Mouse (Mus musculus) kidney, embryonic 14.5 days (tissue): ENCODE data around the gene Cux1. TPM values are rescaled to one million over a fixed set of nuclear protein-coding genes. Genes with fewer than 3 reads are reported as not detected.
A peak's percentile ranks its signal among the peaks of the same experiment; 100 is the strongest.

Experiments used
- ATAC-seq: fragments of 200-750 bp; cut with Nextera tagmentation; 2 replicates; pipeline ENCODE4 v1.8.0; 2017; ENCODE audit warnings: moderate number of reproducible peaks, mild to moderate bottlenecking, moderate TSS enrichment, moderate library complexity; ENCODE audit not compliant: low FRiP score, low TSS enrichment
- H3K27ac ChIP-seq: fragments of 300-500 bp; sonication (generic); 2 replicates; pipeline ENCODE4 v1.5.1; 2014; ENCODE audit warnings: low read depth, mild to moderate bottlenecking, low read length, moderate library complexity, mixed read lengths
- H3K27me3 ChIP-seq: fragments of 300-500 bp; sonication (generic); 2 replicates; pipeline ENCODE4 v1.6.1; 2014; ENCODE audit warnings: mild to moderate bottlenecking, low read length; ENCODE audit not compliant: control insufficient read depth, insufficient read depth
- H3K36me3 ChIP-seq: fragments of 300-500 bp; sonication (generic); 2 replicates; pipeline ENCODE4 v1.6.1; 2014; ENCODE audit warnings: low read length, mixed read lengths; ENCODE audit not compliant: control insufficient read depth, insufficient read depth
- H3K4me1 ChIP-seq: fragments of 300-500 bp; sonication (generic); 2 replicates; pipeline ENCODE4 v1.6.1; 2014; ENCODE audit warnings: low read length, mixed read lengths; ENCODE audit not compliant: control insufficient read depth, insufficient read depth
- H3K4me2 ChIP-seq: fragments of 300-500 bp; sonication (generic); replicated peaks from 2 replicates; pipeline ENCODE4 v1.6.1; 2014; ENCODE audit warnings: low read depth, mild to moderate bottlenecking, low read length
- H3K4me3 ChIP-seq: fragments of 300-500 bp; sonication (generic); 2 replicates; pipeline ENCODE4 v1.5.1; 2014; ENCODE audit warnings: mild to moderate bottlenecking, low read length
- H3K9ac ChIP-seq: fragments of 300-500 bp; sonication (generic); 2 replicates; pipeline ENCODE4 v1.6.1; 2014; ENCODE audit warnings: low read depth, mild to moderate bottlenecking, low read length, moderate library complexity
- H3K9me3 ChIP-seq: fragments of 300-500 bp; sonication (generic); 2 replicates; pipeline ENCODE4 v1.6.1; 2016; ENCODE audit warnings: low read length; ENCODE audit not compliant: control insufficient read depth
- WGBS: fragments of 180-500 bp; shearing (Covaris S2); extraction: QIAGEN DNeasy Blood & Tissue Kit; methylation state at CpG from one replicate; pipeline ENCODE4 v1.1.7; 2014; 5-methylcytosine and 5-hydroxymethylcytosine counted together
- polyA plus RNA-seq: library from polyadenylated mRNA; unstranded; fragments of >200 nt; fragmentation: Nextera tagmentation; extraction: Ambion mirVana; gene quantifications from 2 replicates; pipeline ENCODE4 v1.2.1, GENCODE M21; 2014

The Cux1 gene
- polyA plus RNA-seq, 1 experiment from 2014 or later = 105 TPM

DNA sequence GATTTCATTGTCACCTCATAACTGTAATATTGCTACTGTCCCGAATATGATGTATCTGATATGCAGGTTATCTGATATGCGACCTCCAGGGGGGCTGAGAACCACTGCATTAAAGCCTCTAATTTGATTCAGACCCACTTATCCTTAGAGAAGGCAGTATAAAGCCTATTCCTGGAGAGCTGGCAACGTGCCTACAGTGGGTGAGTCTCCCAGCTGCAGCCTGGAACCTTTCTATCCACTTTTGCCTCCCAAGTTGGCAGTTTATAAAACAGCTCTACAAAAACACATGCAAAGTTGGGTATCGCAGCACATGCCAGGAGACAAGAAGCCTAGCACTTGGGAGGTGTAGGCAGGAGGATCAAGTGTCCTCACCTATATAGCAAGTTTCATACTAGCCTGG lies 303.9 kb downstream of the Cux1 start:
- no peak for ATAC-seq
- Histone ChIP-seq H3K27ac (no peak overlapping the region), H3K9ac (no peak overlapping the region), H3K4me3 (no peak overlapping the region), H3K36me3 (no peaks in the 10 kb centered on the region), H3K27me3 (no peaks in the 10 kb centered on the region), H3K4me2 (no peak overlapping the region), H3K9me3 (no peaks in the 10 kb centered on the region), H3K4me1 (no peaks in the 10 kb centered on the region)
- WGBS = 90% methylated on average over 4 of the region's 4 CpGs

DNA sequence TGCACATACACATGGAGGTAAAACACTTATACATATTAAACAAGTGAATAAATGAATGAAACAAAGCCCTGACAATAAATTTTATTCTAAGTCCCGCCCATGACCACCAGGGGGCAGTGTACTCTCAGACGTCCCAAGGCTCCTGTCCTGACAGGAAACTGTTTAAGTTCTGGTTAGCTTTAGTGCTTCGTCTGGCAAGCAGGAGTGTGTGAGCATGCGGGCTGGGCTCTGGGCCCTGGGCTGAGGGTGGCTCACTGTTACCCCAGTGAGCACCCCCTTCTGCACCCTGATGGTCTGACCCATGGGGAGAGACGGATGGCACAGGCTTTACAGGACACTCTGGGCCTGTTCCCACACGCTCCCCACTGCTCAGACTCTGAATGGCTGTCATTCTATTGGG lies 308.4 kb downstream of the Cux1 start:
- Histone ChIP-seq H3K9ac (no peak overlapping the region), H3K27me3 (no peaks in the 10 kb centered on the region), H3K4me3 (no peak overlapping the region), H3K27ac (no peak overlapping the region), H3K9me3 (no peaks in the 10 kb centered on the region), H3K4me1 (no peaks in the 10 kb centered on the region), H3K4me2 (no peak overlapping the region), H3K36me3 (no peaks in the 10 kb centered on the region)
- ATAC-seq = peak; percentile 53; the same call in 1 of the 2 replicates
- WGBS = 31% methylated on average over 6 of the region's 6 CpGs

DNA sequence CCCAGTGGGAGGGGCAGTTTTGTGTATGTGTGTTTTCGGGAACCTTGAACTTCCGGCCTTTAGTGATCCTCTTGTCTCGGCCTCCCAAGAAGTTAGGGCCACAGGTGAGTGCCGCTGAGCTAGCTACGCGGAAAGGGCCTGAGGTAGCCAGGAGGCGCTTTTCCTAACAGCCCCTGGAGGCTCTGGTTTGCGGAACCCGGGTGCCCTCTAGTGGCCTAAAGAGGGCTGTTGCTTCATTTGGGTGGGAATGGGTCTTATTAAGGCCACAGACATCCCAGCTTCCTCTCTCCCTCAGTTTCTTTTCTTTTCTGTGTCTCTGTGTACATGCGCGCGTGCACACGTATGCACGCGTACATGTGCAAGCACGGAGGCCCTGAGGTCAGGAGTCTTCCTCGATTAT lies 314.4 kb downstream of the Cux1 start:
- Histone ChIP-seq H3K4me3 (no peak overlapping the region), H3K4me1 (no peaks in the 10 kb centered on the region), H3K27me3 (no peaks in the 10 kb centered on the region), H3K27ac (no peak overlapping the region), H3K9ac (no peak overlapping the region), H3K4me2 (no peak overlapping the region), H3K9me3 (no peaks in the 10 kb centered on the region), H3K36me3 (0 out of 2 replicates have a peak, but pooled peaks cover 2% of the 10 kb centered on the region)
- peak; percentile 32 for ATAC-seq
- 17% methylated on average over 17 of the region's 17 CpGs for WGBS

DNA sequence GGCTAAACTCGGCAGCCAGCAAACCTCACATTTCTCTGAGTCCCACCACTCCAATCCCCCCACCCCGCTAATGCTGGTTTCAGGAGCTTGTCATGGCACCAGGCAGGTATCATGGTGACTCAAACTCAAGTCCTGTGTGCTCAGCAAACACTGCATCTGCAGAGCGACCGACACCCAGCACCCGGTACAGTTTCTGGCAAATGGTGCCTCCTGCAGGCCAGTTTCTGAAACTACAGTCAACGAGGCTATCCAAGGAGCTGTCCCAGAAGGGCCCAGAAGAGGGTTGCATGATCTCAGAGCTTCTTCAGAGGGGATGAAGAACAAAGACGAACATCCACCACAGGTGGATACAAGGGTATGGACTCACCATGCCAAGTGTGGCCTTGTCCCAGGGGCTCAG lies 316.3 kb downstream of the Cux1 start:
- no peaks in the 10 kb centered on the region for H3K9me3 ChIP-seq
- H3K4me3 ChIP-seq = no peak overlapping the region
- H3K9ac ChIP-seq = no peak overlapping the region
- 57% methylated on average over 7 of the region's 7 CpGs for WGBS
- 0 out of 2 replicates have a peak, but pooled peaks cover 2% of the 10 kb centered on the region for H3K36me3 ChIP-seq
- no peak for ATAC-seq
- no peaks in the 10 kb centered on the region for H3K27me3 ChIP-seq
- no peak overlapping the region for H3K4me2 ChIP-seq
- H3K4me1 ChIP-seq = no peaks in the 10 kb centered on the region
- H3K27ac ChIP-seq = no peak overlapping the region

DNA sequence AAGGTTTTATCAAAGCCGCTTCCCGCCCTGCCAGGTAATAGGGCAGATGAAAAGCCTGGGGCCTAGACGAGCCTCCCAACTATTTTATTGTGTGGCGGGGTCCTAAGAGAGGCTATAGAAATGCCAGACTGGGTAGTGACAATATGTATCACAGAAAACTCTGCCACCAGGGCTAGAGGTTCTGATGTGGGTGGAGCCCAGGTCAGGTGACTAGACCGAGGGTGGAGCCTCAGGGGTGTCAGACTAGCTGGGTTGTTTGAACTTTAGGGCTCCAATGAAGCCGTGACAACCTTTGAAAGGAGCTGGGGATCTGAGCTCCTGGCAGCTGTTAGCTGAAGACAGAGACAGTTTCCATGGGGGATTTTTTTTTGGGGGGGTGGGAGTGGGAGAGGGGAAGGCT lies 318.8 kb downstream of the Cux1 start:
- WGBS = 60% methylated on average over 6 of the region's 6 CpGs
- peaks cover 8% of the 10 kb centered on the region; the same call in 1 of the 2 replicates for H3K4me1 ChIP-seq
- no peaks in the 10 kb centered on the region for H3K9me3 ChIP-seq
- H3K9ac ChIP-seq = no peak overlapping the region
- H3K36me3 ChIP-seq = 0 out of 2 replicates have a peak, but pooled peaks cover 2% of the 10 kb centered on the region
- no peak overlapping the region for H3K4me2 ChIP-seq
- no peak overlapping the region for H3K27ac ChIP-seq
- H3K4me3 ChIP-seq = no peak overlapping the region
- no peak for ATAC-seq
- H3K27me3 ChIP-seq = no peaks in the 10 kb centered on the region

DNA sequence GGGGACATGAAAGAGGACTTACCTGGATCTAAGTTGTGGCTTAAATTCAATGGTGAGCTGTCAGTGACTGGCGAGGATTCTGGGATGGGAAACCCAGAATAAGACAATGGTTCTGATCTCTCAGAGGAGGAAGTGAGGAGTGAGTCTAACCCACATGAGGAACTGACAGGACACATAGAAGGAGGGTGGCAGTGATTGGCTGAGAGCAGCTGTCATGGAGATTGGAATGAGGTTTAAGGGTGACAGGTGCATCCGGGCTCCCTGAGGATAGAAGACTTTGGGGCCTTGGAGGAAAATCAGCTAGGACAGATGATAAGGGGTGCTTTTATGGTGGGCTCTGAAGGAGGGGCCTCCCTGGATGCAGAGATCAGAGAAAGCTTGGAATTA lies 320.8 kb downstream of the Cux1 start, which contains the start of gene Sh2b2:
TSS of gene Sh2b2 (minus strand) at position 105 of the 387 bp plus-strand sequence.
- ATAC-seq = no peak
- Histone ChIP-seq H3K27me3 (no peaks in the 10 kb centered on the region), H3K9ac (peak within 1 kb of the TSS; percentile 60; the same call in 1 of the 2 replicates), H3K27ac (no peak within 1 kb of the TSS), H3K4me2 (peak within 1 kb of the TSS; percentile 93), H3K4me1 (peaks cover 8% of the 10 kb centered on the region; the same call in 1 of the 2 replicates), H3K36me3 (0 out of 2 replicates have a peak, but pooled peaks cover 2% of the 10 kb centered on the region), H3K4me3 (peak within 1 kb of the TSS; percentile 60), H3K9me3 (no peaks in the 10 kb centered on the region)
- WGBS = 86% methylated on average over 2 of the region's 2 CpGs

DNA sequence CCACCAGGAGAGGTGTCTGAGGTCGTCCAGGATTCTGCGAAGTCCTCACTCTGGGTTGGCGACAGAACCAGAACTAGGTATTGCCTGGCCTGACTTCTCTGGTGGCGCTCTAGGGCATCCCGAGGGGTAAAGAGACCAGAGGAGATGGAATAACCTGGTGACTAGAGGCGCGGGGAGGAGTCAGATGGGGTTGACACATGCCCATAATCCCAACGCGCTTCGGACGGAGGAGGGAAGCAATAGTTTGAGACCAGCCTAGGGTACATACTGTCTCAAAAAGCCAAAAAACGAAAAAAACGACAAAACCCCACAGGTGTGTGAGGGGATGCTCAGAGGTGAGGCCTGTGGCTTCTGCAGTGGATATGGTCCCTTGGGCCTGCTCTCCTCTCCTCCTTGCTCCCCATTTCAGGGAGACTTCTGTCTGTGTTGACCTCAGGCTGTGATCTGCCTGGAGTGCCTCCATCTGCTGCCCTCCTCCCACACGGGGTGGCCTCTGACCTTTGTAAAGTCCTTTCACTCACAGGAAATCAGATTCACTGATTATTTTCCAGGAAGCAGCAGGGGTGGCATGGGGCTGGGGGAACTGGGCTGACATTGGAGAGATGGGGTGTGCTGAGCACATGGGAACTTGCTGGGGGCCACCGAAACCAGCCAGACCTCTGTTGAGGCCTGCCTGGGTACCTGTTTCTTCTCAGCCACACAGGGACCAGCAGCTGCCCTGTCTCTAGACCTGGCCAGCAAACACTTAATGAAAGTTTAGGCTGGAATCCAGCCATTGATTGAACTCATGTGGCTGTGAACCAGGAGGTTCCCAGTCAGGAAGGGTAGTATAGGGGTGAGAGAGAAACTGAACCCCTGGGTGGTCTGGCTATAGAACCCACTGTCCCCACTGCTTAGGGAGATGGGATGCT lies 321.5 kb downstream of the Cux1 start:
- Histone ChIP-seq H3K36me3 (0 out of 2 replicates have a peak, but pooled peaks cover 2% of the 10 kb centered on the region), H3K4me2 (peak overlapping the region; percentile 93), H3K9me3 (no peaks in the 10 kb centered on the region), H3K27me3 (no peaks in the 10 kb centered on the region), H3K4me1 (peaks cover 8% of the 10 kb centered on the region; the same call in 1 of the 2 replicates), H3K4me3 (peak overlapping the region; percentile 60), H3K27ac (no peak overlapping the region), H3K9ac (peak overlapping the region; percentile 60; the same call in 1 of the 2 replicates)
- 11% methylated on average over 15 of the region's 15 CpGs for WGBS
- ATAC-seq = peak; percentile 0; the same call in 1 of the 2 replicates

DNA sequence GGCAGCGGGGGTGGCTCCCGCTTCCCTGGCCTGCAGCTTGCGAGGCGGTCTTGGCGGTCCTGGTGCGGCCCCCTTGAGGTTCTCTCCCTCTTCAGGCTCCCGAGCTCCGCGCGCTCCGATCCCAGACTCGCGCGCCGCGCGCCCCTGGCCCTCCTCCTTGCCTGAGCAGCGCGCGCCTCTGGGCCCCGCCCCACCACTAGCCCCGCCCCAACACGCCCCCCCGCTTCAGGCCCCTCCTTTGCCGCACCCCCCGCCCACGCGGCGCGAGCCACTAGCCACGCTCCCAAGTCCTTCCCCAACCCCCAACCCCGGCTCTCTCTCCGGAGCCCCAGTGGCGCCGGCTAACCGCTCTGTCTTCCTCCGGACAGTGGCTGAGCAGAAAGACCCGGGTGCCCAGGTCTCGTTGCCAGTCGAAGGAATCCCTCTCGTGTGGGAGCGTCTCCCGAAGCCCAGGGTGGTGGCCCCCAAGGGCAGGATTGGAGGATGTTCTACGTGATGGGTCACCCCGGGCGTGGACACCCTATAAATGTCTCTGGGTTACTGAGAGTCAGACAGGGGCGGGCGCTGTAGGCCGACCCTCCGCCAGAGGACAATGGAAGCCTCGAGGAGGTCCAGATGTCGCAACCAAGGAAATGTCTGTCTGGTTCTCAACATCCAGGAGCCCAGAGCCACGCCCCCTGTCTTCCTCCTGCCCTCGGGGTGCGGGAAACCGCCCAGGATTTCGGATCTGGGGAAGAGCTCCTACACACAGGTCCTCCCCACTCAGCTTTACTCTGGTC lies 322.3 kb downstream of the Cux1 start:
- WGBS = under 1% methylated on average over 45 of the region's 57 CpGs

More for the DNA sequence above, 322.3 kb downstream of the Cux1 start:
- Histone ChIP-seq H3K36me3 (0 out of 2 replicates have a peak, but pooled peaks cover 2% of the 10 kb centered on the region), H3K9me3 (no peaks in the 10 kb centered on the region), H3K4me2 (peak overlapping the region; percentile 93), H3K27me3 (no peaks in the 10 kb centered on the region), H3K4me1 (peaks cover 8% of the 10 kb centered on the region; the same call in 1 of the 2 replicates), H3K4me3 (peak overlapping the region; percentile 60), H3K27ac (0 out of 2 replicates have a peak overlapping the region, but pooled peaks have one; percentile 19), H3K9ac (peak overlapping the region; percentile 60)
- ATAC-seq = peak; percentile 83
